Mouse (Mus musculus): ENCODE data around the gene Enpp1. TPM values are rescaled to one million over a fixed set of nuclear protein-coding genes. Genes with fewer than 3 reads are reported as not detected.

Enpp1 gene
- 0.33 and 0.91 TPM in 2 replicates for polyA plus RNA-seq (2012; rRNA removed)

- H3K4me3 ChIP-seq (ENCODE audit: control insufficient read depth, low read depth, low read length), result peak within 1 kb of the TSS; percentile 65
- H3K4me1 ChIP-seq (ENCODE audit: control insufficient read depth, insufficient read depth, low read length), result peaks cover 6% of the 10 kb centered on the region
- H3K36me3 ChIP-seq (ENCODE audit: control insufficient read depth, insufficient read depth, low read length), result no peaks in the 10 kb centered on the region
- H3K27me3 ChIP-seq (ENCODE audit: control insufficient read depth, insufficient read depth, low read length), result no peaks in the 10 kb centered on the region
- no peak within 1 kb of the TSS for H3K27ac ChIP-seq (ENCODE audit: control insufficient read depth, insufficient read depth, low read depth, low read length)
- no peak for TF ChIP-seq POLR2A (IDR thresholded peaks at IDR 0.05; ENCODE audit: control insufficient read depth, low read depth, low read length)
- no peak for TF ChIP-seq CTCF (IDR thresholded peaks at IDR 0.05; ENCODE audit: control insufficient read depth, insufficient read depth, insufficient replicate concordance, low read depth, low read length)
These were observed at the start of gene Enpp1 for GRCm38 (mm10) chr10:24711480-24712366. Gene Enpp1 (minus strand): TSS chr10:24712159.

GRCm38 (mm10) chr10:24758326-24758915 lies 46.5 kb upstream of the Enpp1 start:
- TF ChIP-seq POLR2A (IDR thresholded peaks at IDR 0.05; ENCODE audit: control insufficient read depth, low read depth, low read length), result no peak
- no peak for TF ChIP-seq CTCF (IDR thresholded peaks at IDR 0.05; ENCODE audit: control insufficient read depth, insufficient read depth, insufficient replicate concordance, low read depth, low read length)
- Histone ChIP-seq H3K27ac (ENCODE audit: control insufficient read depth, insufficient read depth, low read depth, low read length) (no peak overlapping the region), H3K36me3 (ENCODE audit: control insufficient read depth, insufficient read depth, low read length) (no peaks in the 10 kb centered on the region), H3K27me3 (ENCODE audit: control insufficient read depth, insufficient read depth, low read length) (no peaks in the 10 kb centered on the region), H3K4me3 (ENCODE audit: control insufficient read depth, low read depth, low read length) (no peak overlapping the region), H3K4me1 (ENCODE audit: control insufficient read depth, insufficient read depth, low read length) (peaks cover 7% of the 10 kb centered on the region)

- Histone ChIP-seq H3K4me1 (ENCODE audit: control insufficient read depth, insufficient read depth, low read length) (peaks cover 7% of the 10 kb centered on the region), H3K27ac (ENCODE audit: control insufficient read depth, insufficient read depth, low read depth, low read length) (no peak overlapping the region), H3K36me3 (ENCODE audit: control insufficient read depth, insufficient read depth, low read length) (no peaks in the 10 kb centered on the region), H3K27me3 (ENCODE audit: control insufficient read depth, insufficient read depth, low read length) (no peaks in the 10 kb centered on the region), H3K4me3 (ENCODE audit: control insufficient read depth, low read depth, low read length) (peak overlapping the region; percentile 83; the same call in 1 of the 2 replicates)
- TF ChIP-seq POLR2A (IDR thresholded peaks at IDR 0.05; ENCODE audit: control insufficient read depth, low read depth, low read length), result no peak
- no peak for TF ChIP-seq CTCF (IDR thresholded peaks at IDR 0.05; ENCODE audit: control insufficient read depth, insufficient read depth, insufficient replicate concordance, low read depth, low read length)
These were observed 43.0 kb upstream of the Enpp1 start for GRCm38 (mm10) chr10:24754874-24755540.

- Histone ChIP-seq H3K4me1 (ENCODE audit: control insufficient read depth, insufficient read depth, low read length) (peaks cover 7% of the 10 kb centered on the region), H3K36me3 (ENCODE audit: control insufficient read depth, insufficient read depth, low read length) (no peaks in the 10 kb centered on the region), H3K4me3 (ENCODE audit: control insufficient read depth, low read depth, low read length) (peak overlapping the region; percentile 83), H3K27me3 (ENCODE audit: control insufficient read depth, insufficient read depth, low read length) (no peaks in the 10 kb centered on the region), H3K27ac (ENCODE audit: control insufficient read depth, insufficient read depth, low read depth, low read length) (0 out of 2 replicates have a peak overlapping the region, but pooled peaks have one; percentile 20)
- TF ChIP-seq POLR2A (IDR thresholded peaks at IDR 0.05; ENCODE audit: control insufficient read depth, low read depth, low read length) (no peak), CTCF (IDR thresholded peaks at IDR 0.05; ENCODE audit: control insufficient read depth, insufficient read depth, insufficient replicate concordance, low read depth, low read length) (no peak)
These were observed 42.4 kb upstream of the Enpp1 start for GRCm38 (mm10) chr10:24754251-24754835.

- Histone ChIP-seq H3K36me3 (ENCODE audit: control insufficient read depth, insufficient read depth, low read length) (no peaks in the 10 kb centered on the region), H3K27me3 (ENCODE audit: control insufficient read depth, insufficient read depth, low read length) (no peaks in the 10 kb centered on the region), H3K4me1 (ENCODE audit: control insufficient read depth, insufficient read depth, low read length) (peaks cover 7% of the 10 kb centered on the region), H3K4me3 (ENCODE audit: control insufficient read depth, low read depth, low read length) (peak overlapping the region; percentile 84), H3K27ac (ENCODE audit: control insufficient read depth, insufficient read depth, low read depth, low read length) (0 out of 2 replicates have a peak overlapping the region, but pooled peaks have one; percentile 20)
- TF ChIP-seq POLR2A (IDR thresholded peaks at IDR 0.05; ENCODE audit: control insufficient read depth, low read depth, low read length) (no peak), CTCF (IDR thresholded peaks at IDR 0.05; ENCODE audit: control insufficient read depth, insufficient read depth, insufficient replicate concordance, low read depth, low read length) (no peak)
These were observed 41.7 kb upstream of the Enpp1 start for GRCm38 (mm10) chr10:24753536-24754250.

- Histone ChIP-seq H3K36me3 (ENCODE audit: control insufficient read depth, insufficient read depth, low read length) (no peaks in the 10 kb centered on the region), H3K4me1 (ENCODE audit: control insufficient read depth, insufficient read depth, low read length) (peaks cover 5% of the 10 kb centered on the region; the same call in 1 of the 2 replicates), H3K27ac (ENCODE audit: control insufficient read depth, insufficient read depth, low read depth, low read length) (no peak overlapping the region), H3K4me3 (ENCODE audit: control insufficient read depth, low read depth, low read length) (no peak overlapping the region), H3K27me3 (ENCODE audit: control insufficient read depth, insufficient read depth, low read length) (no peaks in the 10 kb centered on the region)
- TF ChIP-seq POLR2A (IDR thresholded peaks at IDR 0.05; ENCODE audit: control insufficient read depth, low read depth, low read length), result no peak
- no peak for TF ChIP-seq CTCF (IDR thresholded peaks at IDR 0.05; ENCODE audit: control insufficient read depth, insufficient read depth, insufficient replicate concordance, low read depth, low read length)
These were observed 31.1 kb upstream of the Enpp1 start for GRCm38 (mm10) chr10:24742950-24743487.
